Comparison of ENCODE assay signal across 8 mouse cellular contexts in the genomic region with DNA sequence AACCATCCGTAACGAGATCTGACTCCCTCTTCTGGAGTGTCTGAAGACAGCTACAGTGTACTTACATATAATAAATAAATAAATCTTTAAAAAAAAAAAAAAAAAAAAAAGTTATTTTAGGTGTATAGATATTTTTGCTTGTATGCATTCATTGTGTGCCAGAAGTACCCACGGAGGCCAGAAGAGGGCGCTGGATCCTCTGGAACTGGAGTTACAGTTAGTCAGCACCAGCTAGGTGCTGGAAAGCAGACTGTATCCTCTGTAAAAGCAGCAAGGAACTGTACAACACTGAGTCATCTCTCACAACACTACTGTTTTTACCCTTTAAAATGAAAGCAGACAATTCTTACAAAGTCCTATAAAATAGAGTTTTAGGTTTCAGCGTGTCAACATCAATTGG. TPM values are rescaled to one million over a fixed set of nuclear protein-coding genes. Genes with fewer than 3 reads are reported as not detected.
A peak's percentile ranks its signal among the peaks of the same experiment; 100 is the strongest.
DNase-seq lines count a peak whose midpoint lies in the region; ATAC-seq and TF ChIP-seq lines count a peak whose summit lies in the region.

No protein-coding gene starts in this region.

- no peak for ATAC-seq in midbrain, embryonic 14.5 days (ENCODE audit: low FRiP score, low TSS enrichment)
- ATAC-seq in midbrain, embryonic 16.5 days = no peak
- ATAC-seq in limb, embryonic 14.5 days (ENCODE audit: low FRiP score, low read depth) = no peak

- no peaks in the 10 kb centered on the region for H3K9me3 ChIP-seq in midbrain, embryonic 14.5 days (ENCODE audit: control insufficient read depth, low read length)
- H3K9me3 ChIP-seq in midbrain, embryonic 16.5 days (replicated peaks; ENCODE audit: control insufficient read depth, low read length, poor library complexity, severe bottlenecking) = no peaks in the 10 kb centered on the region
- H3K9me3 ChIP-seq in limb, embryonic 14.5 days (ENCODE audit: control insufficient read depth, low read length) = no peaks in the 10 kb centered on the region

- intact Hi-C loops in heart, postnatal 36 days (cut with DNase I) = loop anchor here (5.0 kb wide), 1 partner anchor 147 kb away; no protein-coding TSS in a partner anchor

- H3K27me3 ChIP-seq in midbrain, embryonic 14.5 days (ENCODE audit: control insufficient read depth, insufficient read depth, low read length) = no peaks in the 10 kb centered on the region
- no peaks in the 10 kb centered on the region for H3K27me3 ChIP-seq in midbrain, embryonic 16.5 days (ENCODE audit: control insufficient read depth, insufficient read depth, low read depth, low read length)
- no peaks in the 10 kb centered on the region for H3K27me3 ChIP-seq in limb, embryonic 14.5 days (ENCODE audit: control insufficient read depth, insufficient read depth, low read length)

- H3K27ac ChIP-seq in midbrain, embryonic 14.5 days (replicated peaks; ENCODE audit: low read depth, low read length) = no peak overlapping the region
- H3K27ac ChIP-seq in midbrain, embryonic 16.5 days (ENCODE audit: low read length) = no peak overlapping the region
- H3K27ac ChIP-seq in limb, embryonic 14.5 days (replicated peaks; ENCODE audit: low read depth, low read length) = no peak overlapping the region

- peak; percentile 72 for DNase-seq in midbrain, embryonic 14.5 days
- peak; percentile 68 to 75 for DNase-seq in adrenal gland, adult 18-20 months (ENCODE audit: low spot score in 2 of 2)
- peak; percentile 70 for DNase-seq in embryo, embryonic 10.5 days (ENCODE audit: low spot score)
- peak; percentile 42 to 77 for DNase-seq in heart, postnatal 36 days
- DNase-seq in limb, embryonic 14.5 days (ENCODE audit: low spot score) = peak; percentile 49
- DNase-seq in ovary, postnatal 36 days (ENCODE audit: low spot score) = peak; percentile 59
- DNase-seq in urinary bladder, postnatal 14 days (ENCODE audit: low spot score) = peak; percentile 73

- no peak for TF ChIP-seq POLR2A in limb, embryonic 14.5 days (IDR thresholded peaks at IDR 0.05; ENCODE audit: borderline replicate concordance, extremely low read depth, insufficient read depth, insufficient read length)

- no peak overlapping the region for H3K9ac ChIP-seq in midbrain, embryonic 14.5 days (replicated peaks; ENCODE audit: low read length)
- no peak overlapping the region for H3K9ac ChIP-seq in midbrain, embryonic 16.5 days (ENCODE audit: low read depth, low read length)
- no peak overlapping the region for H3K9ac ChIP-seq in limb, embryonic 14.5 days (ENCODE audit: low read depth, low read length, severe bottlenecking)

- no peaks in the 10 kb centered on the region for H3K36me3 ChIP-seq in midbrain, embryonic 14.5 days (ENCODE audit: control insufficient read depth, insufficient read depth, low read length)
- no peaks in the 10 kb centered on the region for H3K36me3 ChIP-seq in midbrain, embryonic 16.5 days (ENCODE audit: control insufficient read depth, insufficient read depth, low read length)
- no peaks in the 10 kb centered on the region for H3K36me3 ChIP-seq in limb, embryonic 14.5 days (ENCODE audit: control insufficient read depth, insufficient read depth, low read length)

- H3K4me1 ChIP-seq in midbrain, embryonic 14.5 days (ENCODE audit: control insufficient read depth, insufficient read depth, low read length) = peaks cover 10% of the 10 kb centered on the region; the same call in 1 of the 2 replicates
- H3K4me1 ChIP-seq in midbrain, embryonic 16.5 days (ENCODE audit: control insufficient read depth, insufficient read depth, low read length) = peaks cover 21% of the 10 kb centered on the region
- H3K4me1 ChIP-seq in limb, embryonic 14.5 days (ENCODE audit: control insufficient read depth, insufficient read depth, low read length) = peaks cover 4% of the 10 kb centered on the region

- H3K4me3 ChIP-seq in midbrain, embryonic 14.5 days (replicated peaks; ENCODE audit: low read depth, low read length) = no peak overlapping the region
- no peak overlapping the region for H3K4me3 ChIP-seq in midbrain, embryonic 16.5 days (ENCODE audit: low read depth, low read length)
- no peak overlapping the region for H3K4me3 ChIP-seq in limb, embryonic 14.5 days (replicated peaks; ENCODE audit: low read length)

- H3K4me2 ChIP-seq in midbrain, embryonic 14.5 days (ENCODE audit: low read length) = no peak overlapping the region
- H3K4me2 ChIP-seq in midbrain, embryonic 16.5 days (ENCODE audit: low read length) = no peak overlapping the region
- H3K4me2 ChIP-seq in limb, embryonic 14.5 days (replicated peaks; ENCODE audit: low read depth, low read length, severe bottlenecking) = no peak overlapping the region

- WGBS in midbrain, embryonic 14.5 days = 50% methylated on average over 3 of the region's 5 CpGs
- WGBS in midbrain, embryonic 16.5 days = 59% methylated on average over 3 of the region's 5 CpGs
- 44% methylated on average over 3 of the region's 5 CpGs for WGBS in limb, embryonic 14.5 days

RNA-seq across cellular contexts. Expression of a gene that starts 4.5 kb away (rescaled TPM):
- 244 and 294 TPM in 2 replicates for polyA plus RNA-seq in midbrain, embryonic 14.5 days (2014; fragmentation: Nextera tagmentation; extraction: Ambion mirVana)
- polyA plus RNA-seq in midbrain, embryonic 16.5 days (2015; fragmentation: Nextera tagmentation; extraction: Ambion mirVana) = 258 and 268 TPM in 2 replicates
- total RNA-seq in adrenal gland, adult 18-20 months (2021) = 10 to 100 TPM; 64.0 to 72.7 TPM
- total RNA-seq in heart, postnatal 36 days (2021) = 10 to 100 TPM; 60.7 to 80.6 TPM
- polyA plus RNA-seq in limb, embryonic 14.5 days (2012; rRNA removed) = 30.9 and 31.2 TPM in 2 replicates
- 61.8 and 66.6 TPM in 2 replicates for polyA plus RNA-seq in limb, embryonic 14.5 days (2014; fragmentation: Nextera tagmentation; extraction: Ambion mirVana)

RNA-seq across cellular contexts. Expression of a gene that starts 34.8 kb away (rescaled TPM):
- polyA plus RNA-seq in midbrain, embryonic 14.5 days (2014; fragmentation: Nextera tagmentation; extraction: Ambion mirVana) = 0.17 TPM in 1 of 2 replicates, not detected in the other
- 0.35 TPM in 1 of 2 replicates, not detected in the other for polyA plus RNA-seq in midbrain, embryonic 16.5 days (2015; fragmentation: Nextera tagmentation; extraction: Ambion mirVana)
- total RNA-seq in adrenal gland, adult 18-20 months (2021) = not detected
- under 1 TPM; 0.25 to 0.27 TPM for total RNA-seq in heart, postnatal 36 days (2021)
- 0.33 and 0.52 TPM in 2 replicates for polyA plus RNA-seq in limb, embryonic 14.5 days (2012; rRNA removed)
- polyA plus RNA-seq in limb, embryonic 14.5 days (2014; fragmentation: Nextera tagmentation; extraction: Ambion mirVana) = 0.75 and 1.3 TPM in 2 replicates

RNA-seq across cellular contexts. Expression of a gene that starts 38.3 kb away (rescaled TPM):
- polyA plus RNA-seq in midbrain, embryonic 14.5 days (2014; fragmentation: Nextera tagmentation; extraction: Ambion mirVana) = 58.4 and 69.3 TPM in 2 replicates
- 64.9 and 67.9 TPM in 2 replicates for polyA plus RNA-seq in midbrain, embryonic 16.5 days (2015; fragmentation: Nextera tagmentation; extraction: Ambion mirVana)
- 10 to 100 TPM; 33.1 to 35.8 TPM for total RNA-seq in adrenal gland, adult 18-20 months (2021)
- 10 to 100 TPM; 21.5 to 22.8 TPM for total RNA-seq in heart, postnatal 36 days (2021)
- polyA plus RNA-seq in limb, embryonic 14.5 days (2012; rRNA removed) = 42.8 and 43.9 TPM in 2 replicates
- polyA plus RNA-seq in limb, embryonic 14.5 days (2014; fragmentation: Nextera tagmentation; extraction: Ambion mirVana) = 62.6 and 71.2 TPM in 2 replicates
